In the genomic region with DNA sequence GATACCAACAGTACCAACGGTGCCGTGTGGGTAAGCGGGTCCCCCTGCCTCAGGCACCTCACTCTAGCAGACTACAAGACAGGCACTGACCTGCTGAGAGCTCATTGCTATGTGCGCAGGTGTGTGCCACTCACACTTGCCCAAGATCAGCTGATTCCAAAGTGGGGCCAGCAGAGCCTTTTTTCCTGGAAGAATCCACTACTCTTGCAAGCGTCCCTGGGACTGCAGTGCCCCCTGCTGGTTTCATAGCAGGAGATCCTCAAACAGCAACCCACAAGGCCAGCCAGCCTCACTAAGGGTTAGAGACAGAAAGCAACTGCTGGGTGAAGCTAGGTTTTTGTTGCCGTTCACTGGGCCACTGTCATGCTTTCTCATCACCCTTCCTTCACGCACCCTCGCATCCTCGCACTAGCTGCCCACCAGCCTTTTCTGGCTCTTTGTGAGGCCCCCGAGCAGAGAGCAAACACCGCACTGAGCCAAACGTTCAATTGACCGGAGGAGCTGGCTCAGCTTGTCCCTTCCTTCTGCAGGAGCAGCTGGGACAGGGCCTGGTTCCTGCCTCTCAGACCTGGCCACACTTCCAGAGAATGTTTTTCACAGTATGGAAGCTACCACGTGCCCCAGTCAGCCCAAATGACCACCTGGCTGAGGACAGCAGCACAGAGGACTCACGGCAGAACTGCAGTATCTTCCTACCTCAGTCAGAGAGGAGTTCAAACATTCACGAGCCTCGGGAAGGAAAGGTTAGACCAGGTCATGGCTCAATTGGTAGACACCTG, we compare ENCODE assay signal across 8 mouse cellular contexts. TPM values are rescaled to one million over a fixed set of nuclear protein-coding genes. Genes with fewer than 3 reads are reported as not detected.
A peak's percentile ranks its signal among the peaks of the same experiment; 100 is the strongest.
DNase-seq lines count a peak whose midpoint lies in the region; ATAC-seq and TF ChIP-seq lines count a peak whose summit lies in the region.

No protein-coding gene starts in this region.

- no peaks in the 10 kb centered on the region for H3K27me3 ChIP-seq in ES-Bruce4 (ENCODE audit: control insufficient read depth, insufficient read depth, low read length, poor library complexity, severe bottlenecking)
- no peaks in the 10 kb centered on the region for H3K27me3 ChIP-seq in kidney, postnatal 0 days (ENCODE audit: insufficient read depth, low read length)
- H3K27me3 ChIP-seq in liver, embryonic 14.5 days (ENCODE audit: control insufficient read depth, insufficient read depth, low read length): no peaks in the 10 kb centered on the region

- peak; percentile 78 for ATAC-seq in frontal cortex, adult (ENCODE audit: low TSS enrichment)
- peak; percentile 27; the same call in 1 of the 2 replicates for ATAC-seq in kidney, postnatal 0 days (replicated peaks; ENCODE audit: low FRiP score, low read depth)
- ATAC-seq in liver, embryonic 14.5 days (ENCODE audit: insufficient read depth): no peak
- no peak for ATAC-seq in activated CD4-positive, CD25-positive, alpha-beta regulatory T cell, adult 4 months

- no peak overlapping the region for H3K4me2 ChIP-seq in kidney, postnatal 0 days (ENCODE audit: low read length)
- no peak overlapping the region for H3K4me2 ChIP-seq in liver, embryonic 14.5 days (ENCODE audit: low read depth)

- TF ChIP-seq EP300 in ES-Bruce4 (IDR thresholded peaks at IDR 0.05; ENCODE audit: insufficient read depth, low read depth, low read length): no peak
- no peak for TF ChIP-seq EP300 in liver, embryonic 14.5 days (IDR thresholded peaks at IDR 0.05; ENCODE audit: low read depth)

- peak; percentile 59 for DNase-seq in 416B (ENCODE audit: low read depth)
- peak; percentile 84 for DNase-seq in cerebellum, adult 11-12 months
- peak; percentile 66 for DNase-seq in kidney, postnatal 0 days (ENCODE audit: low spot score)
- no peak for DNase-seq in liver, embryonic 14.5 days (ENCODE audit: low read depth in 3 of 3, low spot score in 3 of 3)
- peak; percentile 70 for DNase-seq in retina, embryonic 14.5 days (ENCODE audit: low spot score)

- WGBS in kidney, postnatal 0 days: 85% methylated on average over 17 of the region's 17 CpGs
- 78% methylated on average over 17 of the region's 17 CpGs for whole genome bisulfite sequencing in liver, embryonic 14.5 days (ENCODE audit: insufficient replicate concordance)

- 0 out of 2 replicates have a peak, but pooled peaks cover 3% of the 10 kb centered on the region for H3K36me3 ChIP-seq in ES-Bruce4 (ENCODE audit: control insufficient read depth, insufficient read depth, low read length, poor library complexity, severe bottlenecking)
- peaks cover 43% of the 10 kb centered on the region; the same call in 1 of the 2 replicates for H3K36me3 ChIP-seq in kidney, postnatal 0 days (ENCODE audit: insufficient read depth, low read length)
- H3K36me3 ChIP-seq in liver, embryonic 14.5 days (replicated peaks; ENCODE audit: control insufficient read depth, insufficient read depth, low read depth): peaks cover 5% of the 10 kb centered on the region; the same call in 1 of the 2 replicates

- H3K4me1 ChIP-seq in ES-Bruce4 (ENCODE audit: control insufficient read depth, insufficient read depth, low read length): no peaks in the 10 kb centered on the region
- no peaks in the 10 kb centered on the region for H3K4me1 ChIP-seq in kidney, postnatal 0 days (replicated peaks; ENCODE audit: insufficient read depth, low read length)
- no peaks in the 10 kb centered on the region for H3K4me1 ChIP-seq in liver, embryonic 14.5 days (replicated peaks; ENCODE audit: control insufficient read depth in 2 of 2, insufficient read depth in 2 of 2, low read length in 1 of 2)

- H3K27ac ChIP-seq in ES-Bruce4 (ENCODE audit: insufficient read depth, low read length): no peak overlapping the region
- H3K27ac ChIP-seq in kidney, postnatal 0 days: no peak overlapping the region
- H3K27ac ChIP-seq in liver, embryonic 14.5 days: no peak overlapping the region

- H3K9me3 ChIP-seq in ES-Bruce4 (replicated peaks; ENCODE audit: control insufficient read depth, insufficient read depth, low read length, poor library complexity, severe bottlenecking): no peaks in the 10 kb centered on the region
- H3K9me3 ChIP-seq in kidney, postnatal 0 days (replicated peaks; ENCODE audit: low read length): no peaks in the 10 kb centered on the region
- no peaks in the 10 kb centered on the region for H3K9me3 ChIP-seq in liver, embryonic 14.5 days (ENCODE audit: control insufficient read depth, low read length)

- H3K4me3 ChIP-seq in ES-Bruce4 (ENCODE audit: low read depth, low read length): no peak overlapping the region
- no peak overlapping the region for H3K4me3 ChIP-seq in kidney, postnatal 0 days (replicated peaks; ENCODE audit: low read depth, low read length)
- no peak overlapping the region for H3K4me3 ChIP-seq in liver, embryonic 14.5 days (ENCODE audit: insufficient read depth in 1 of 2, low read depth in 2 of 2, low read length in 2 of 2)

- no peak for TF ChIP-seq POLR2A in ES-Bruce4 (IDR thresholded peaks at IDR 0.05; ENCODE audit: insufficient read depth, low read length)

- H3K9ac ChIP-seq in ES-Bruce4 (ENCODE audit: low read depth, poor library complexity, severe bottlenecking): no peak overlapping the region
- no peak overlapping the region for H3K9ac ChIP-seq in kidney, postnatal 0 days (ENCODE audit: low read depth, low read length)
- H3K9ac ChIP-seq in liver, embryonic 14.5 days (replicated peaks): no peak overlapping the region

- peak; percentile 85 for TF ChIP-seq CTCF in ES-Bruce4 (IDR thresholded peaks at IDR 0.05; ENCODE audit: low read depth, low read length)
- peak; percentile 76 for TF ChIP-seq CTCF in kidney, postnatal 0 days (IDR thresholded peaks at IDR 0.05; ENCODE audit: low read depth)
- peak; percentile 79 for TF ChIP-seq CTCF in liver, embryonic 14.5 days (IDR thresholded peaks at IDR 0.05; ENCODE audit: low read depth)

RNA-seq across cellular contexts. Expression of a gene that starts 22.1 kb away (rescaled TPM):
- 15.3 and 17.2 TPM in 2 replicates for polyA plus RNA-seq in ES-Bruce4 (2011; ENCODE audit: insufficient read depth, insufficient read length, low read depth, missing spikeins)
- polyA plus RNA-seq in kidney, postnatal 0 days (2015; fragmentation: Nextera tagmentation; extraction: Ambion mirVana): 107 and 130 TPM in 2 replicates
- 20.3 and 30.3 TPM in 2 replicates for polyA plus RNA-seq in liver, embryonic 14.5 days (2012; rRNA removed)
- 52.9 and 57.5 TPM in 2 replicates for polyA plus RNA-seq in liver, embryonic 14.5 days (2014; fragmentation: Nextera tagmentation; extraction: Ambion mirVana)
- polyA plus RNA-seq in activated CD4-positive, CD25-positive, alpha-beta regulatory T cell, adult 4 months (2017; shearing (Covaris generic)): 10 to 100 TPM; 85.8 to 94.6 TPM

RNA-seq across cellular contexts. Expression of a gene that starts 22.3 kb away (rescaled TPM):
- 12.2 and 15.6 TPM in 2 replicates for polyA plus RNA-seq in ES-Bruce4 (2011; ENCODE audit: insufficient read depth, insufficient read length, low read depth, missing spikeins)
- 10.8 and 12.1 TPM in 2 replicates for polyA plus RNA-seq in kidney, postnatal 0 days (2015; fragmentation: Nextera tagmentation; extraction: Ambion mirVana)
- 11.0 and 12.7 TPM in 2 replicates for polyA plus RNA-seq in liver, embryonic 14.5 days (2012; rRNA removed)
- polyA plus RNA-seq in liver, embryonic 14.5 days (2014; fragmentation: Nextera tagmentation; extraction: Ambion mirVana): 4.2 and 4.4 TPM in 2 replicates
- polyA plus RNA-seq in activated CD4-positive, CD25-positive, alpha-beta regulatory T cell, adult 4 months (2017; shearing (Covaris generic)): 10 to 100 TPM in 1 of 2 experiments, 1 to 10 TPM in 1; 7.3 to 10.4 TPM

RNA-seq across cellular contexts. Expression of a gene that starts 30.3 kb away (rescaled TPM):
- polyA plus RNA-seq in ES-Bruce4 (2011; ENCODE audit: insufficient read depth, insufficient read length, low read depth, missing spikeins): 44.0 and 50.3 TPM in 2 replicates
- polyA plus RNA-seq in kidney, postnatal 0 days (2015; fragmentation: Nextera tagmentation; extraction: Ambion mirVana): 94.0 and 105 TPM in 2 replicates
- 15.9 and 21.0 TPM in 2 replicates for polyA plus RNA-seq in liver, embryonic 14.5 days (2012; rRNA removed)
- polyA plus RNA-seq in liver, embryonic 14.5 days (2014; fragmentation: Nextera tagmentation; extraction: Ambion mirVana): 21.8 and 23.3 TPM in 2 replicates
- polyA plus RNA-seq in activated CD4-positive, CD25-positive, alpha-beta regulatory T cell, adult 4 months (2017; shearing (Covaris generic)): 10 to 100 TPM; 30.8 to 54.7 TPM

RNA-seq across cellular contexts. Expression of a gene that starts 34.2 kb away (rescaled TPM):
- 12.2 and 18.7 TPM in 2 replicates for polyA plus RNA-seq in ES-Bruce4 (2011; ENCODE audit: insufficient read depth, insufficient read length, low read depth, missing spikeins)
- polyA plus RNA-seq in kidney, postnatal 0 days (2015; fragmentation: Nextera tagmentation; extraction: Ambion mirVana): 14.3 and 15.5 TPM in 2 replicates
- 2.3 and 4.4 TPM in 2 replicates for polyA plus RNA-seq in liver, embryonic 14.5 days (2012; rRNA removed)
- polyA plus RNA-seq in liver, embryonic 14.5 days (2014; fragmentation: Nextera tagmentation; extraction: Ambion mirVana): 2.4 and 2.7 TPM in 2 replicates
- polyA plus RNA-seq in activated CD4-positive, CD25-positive, alpha-beta regulatory T cell, adult 4 months (2017; shearing (Covaris generic)): 1 to 10 TPM; 1.2 to 1.5 TPM

Comparison
In these comparisons a context has a peak if more than half of its experiments do, and no peak if none do; other contexts are left out.
1. DNase-seq: peak in 416B (single experiment), cerebellum, adult 11-12 months (single experiment), kidney, postnatal 0 days (single experiment) and retina, embryonic 14.5 days (single experiment); none in liver, embryonic 14.5 days (0 of 3).
2. ATAC-seq: peak in frontal cortex, adult (single experiment) and kidney, postnatal 0 days (single experiment); none in liver, embryonic 14.5 days (single experiment) and activated CD4-positive, CD25-positive, alpha-beta regulatory T cell, adult 4 months (single experiment).
3. Peak in every context shown above with its lines, with median percentiles within 50 percentile points of each other: CTCF ChIP-seq.